Mouse (Mus musculus): ENCODE data around the gene Eef1akmt1.

Gene Eef1akmt1

DNA sequence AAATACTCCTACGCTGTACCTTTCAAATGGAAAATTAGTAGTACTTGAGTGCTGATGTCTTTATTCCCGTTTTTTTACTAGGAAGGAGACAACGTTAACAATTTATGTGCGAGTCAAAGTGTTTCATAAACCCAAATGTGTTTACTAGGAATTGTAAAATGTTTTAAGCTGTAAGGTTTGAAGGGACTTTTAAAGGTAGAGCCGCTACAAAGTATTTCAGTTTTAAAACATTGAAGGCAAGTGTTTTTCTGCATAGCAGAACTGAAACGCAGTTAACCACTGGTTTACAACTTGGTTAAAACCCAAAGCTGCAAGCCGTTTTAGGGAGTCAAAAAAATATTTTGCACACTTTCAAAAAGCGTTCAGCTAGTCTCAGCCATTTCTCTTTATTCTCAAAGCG lies 47.6 kb downstream of the Eef1akmt1 start:
- DNase-seq (ENCODE audit: low read depth, low spot score): no peak

DNA sequence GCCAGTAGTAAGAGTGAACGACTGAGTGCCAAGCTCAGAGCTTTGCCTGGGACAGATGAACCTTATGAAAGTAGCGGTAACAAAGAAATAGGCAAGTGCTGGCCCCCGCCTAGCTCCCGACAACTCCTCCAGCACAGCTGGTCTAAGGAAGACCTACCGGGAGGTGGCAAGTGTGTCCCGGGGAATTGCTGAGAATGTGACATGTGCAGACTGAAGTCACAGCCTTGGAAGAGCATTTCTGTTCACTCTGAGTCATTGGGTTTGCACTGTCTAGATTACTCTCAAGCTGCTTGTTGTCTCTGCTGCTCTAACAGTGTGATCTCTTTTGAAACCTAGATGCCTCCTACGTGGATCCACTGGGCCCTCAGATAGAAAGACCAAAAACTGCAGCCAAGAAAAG lies 54.4 kb downstream of the Eef1akmt1 start:
- no peak for DNase-seq (ENCODE audit: low read depth, low spot score)

DNA sequence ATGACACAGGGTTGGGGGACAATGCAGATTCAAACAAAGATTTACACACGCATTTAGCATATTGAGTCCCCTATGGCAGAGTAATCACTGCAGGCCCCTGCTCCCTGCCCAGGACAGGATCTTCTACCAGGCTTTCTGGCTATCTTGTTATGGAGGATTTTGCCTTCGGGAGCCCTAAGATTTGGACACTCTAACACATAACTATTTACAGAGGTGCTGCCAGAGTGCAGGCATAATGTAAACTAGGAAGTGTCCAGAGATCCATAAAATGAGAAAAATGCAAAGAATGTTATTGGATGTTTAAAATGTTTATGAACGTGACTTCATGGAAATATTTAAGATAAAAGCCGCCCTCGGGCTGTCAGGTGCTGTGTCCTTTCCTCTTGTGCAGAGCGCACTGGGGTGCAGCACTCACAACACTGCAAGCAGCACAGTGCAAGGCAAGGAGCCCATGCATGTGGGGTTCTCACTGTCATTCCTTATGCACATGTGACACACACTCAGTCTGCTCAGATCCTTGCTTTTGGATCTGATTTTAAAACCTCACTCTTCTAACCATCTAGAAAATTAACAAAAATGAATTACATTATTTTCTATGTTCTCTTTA lies 56.2 kb downstream of the Eef1akmt1 start:
- DNase-seq (ENCODE audit: low read depth, low spot score): no peak

DNA sequence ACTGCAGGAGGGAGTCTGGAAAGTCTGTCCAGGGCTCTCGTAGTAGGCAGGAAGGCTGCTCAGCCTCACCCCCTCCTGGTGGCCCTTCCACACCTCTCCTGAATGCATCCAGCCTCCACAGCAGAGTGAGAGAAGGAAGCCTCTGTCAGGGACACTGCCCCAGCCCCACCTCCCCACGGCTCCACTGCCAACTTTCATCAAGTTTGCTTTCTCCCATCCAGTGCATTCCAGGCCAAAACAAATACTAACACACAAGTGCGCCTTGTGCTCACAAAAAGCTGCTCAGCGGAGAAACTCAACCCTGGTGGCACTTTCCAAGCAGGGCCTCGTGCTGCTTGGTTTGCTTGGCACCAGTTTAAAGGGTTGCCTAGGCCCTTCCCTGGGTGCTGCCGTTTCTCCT lies 61.9 kb downstream of the Eef1akmt1 start:
- no peak for DNase-seq (ENCODE audit: low read depth, low spot score)

DNA sequence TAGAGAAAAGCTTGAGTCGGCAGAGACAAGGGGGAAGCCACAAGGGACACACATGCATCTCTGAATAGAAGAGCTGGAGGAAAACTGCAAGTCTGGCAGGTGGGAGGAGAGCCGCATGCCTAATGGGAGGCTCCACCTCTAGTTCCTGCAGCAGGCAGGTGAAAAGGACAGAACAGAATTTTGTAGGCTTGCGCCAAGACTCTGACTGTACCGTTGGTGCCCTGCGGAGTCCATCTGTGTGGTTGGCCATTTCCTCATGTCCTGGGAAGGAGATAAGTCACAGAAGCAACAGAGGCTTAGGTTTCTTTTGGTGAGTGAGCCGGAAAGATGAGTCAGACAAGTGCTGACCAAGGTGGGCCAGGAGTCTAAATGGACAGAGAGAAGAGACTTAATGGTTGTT lies 67.7 kb downstream of the Eef1akmt1 start:
- DNase-seq (ENCODE audit: low read depth, low spot score): no peak

Measured in mesoderm, embryonic 11.5 days (tissue).